In genomic region chr17:78435661-78436060, GRCm38 (mm10) we compare ENCODE assay signal across 16 mouse cellular contexts.
"Had no signal": no experiment of that assay in that cellular context is flagged by ENCODE, and none has a peak within 500 bp of the region (broad histone marks: within the 10 kb centered on the region; RNA-seq: fewer than 3 reads in every experiment).

No protein-coding gene starts in this region.

- H3K9me3 ChIP-seq: liver, embryonic 13.5 days; liver, embryonic 15.5 days; lung, embryonic 15.5 days; midbrain, embryonic 12.5 days; neural tube, embryonic 12.5 days; stomach, embryonic 15.5 days had no signal

- H3K4me1 ChIP-seq: liver, embryonic 13.5 days; liver, embryonic 15.5 days; lung, embryonic 15.5 days; midbrain, embryonic 12.5 days; neural tube, embryonic 12.5 days; stomach, embryonic 15.5 days had no signal

- H3K4me3 ChIP-seq: liver, embryonic 13.5 days; liver, embryonic 15.5 days; lung, embryonic 15.5 days; midbrain, embryonic 12.5 days; neural tube, embryonic 12.5 days; stomach, embryonic 15.5 days had no signal

- H3K27me3 ChIP-seq: liver, embryonic 13.5 days; liver, embryonic 15.5 days; lung, embryonic 15.5 days; midbrain, embryonic 12.5 days; neural tube, embryonic 12.5 days; stomach, embryonic 15.5 days had no signal

- H3K36me3 ChIP-seq: liver, embryonic 13.5 days; liver, embryonic 15.5 days; lung, embryonic 15.5 days; midbrain, embryonic 12.5 days; neural tube, embryonic 12.5 days; stomach, embryonic 15.5 days had no signal

- DNase-seq: liver, embryonic 13.5 days; liver, postnatal 0 days; lung, adult 2 months; lung, postnatal 14 days; lung, postnatal 36 days; midbrain, embryonic 14.5 days; right cerebral cortex, postnatal 14 days; thymus, adult 2 months; thymus, postnatal 25 days; thymus, postnatal 4 days had no signal

- ATAC-seq: liver, postnatal 0 days; lung, postnatal 0 days had no signal
